Mouse (Mus musculus) cerebellum, adult 2 months (tissue): ENCODE results near the gene Krba1. TPM values are rescaled to one million over a fixed set of nuclear protein-coding genes. Genes with fewer than 3 reads are reported as not detected.

Experiments used
- DNase-seq, 2 experiments: peaks; one replicate each; pipeline ENCODE4 v3.0.0; 2021
- H3K27ac ChIP-seq: fragments of 200-500 bp; 2 replicates; pipeline ENCODE4 v1.5.1; 2012; ENCODE audit warnings: low read length, control low read depth, inconsistent platforms; ENCODE audit not compliant: insufficient read depth
- H3K27me3 ChIP-seq: fragments of 200-500 bp; 2 replicates; pipeline ENCODE4 v1.6.1; 2012; ENCODE audit warnings: inconsistent platforms, mild to moderate bottlenecking, low read length, moderate library complexity; ENCODE audit not compliant: control insufficient read depth, insufficient read depth
- H3K4me1 ChIP-seq: fragments of 200-500 bp; 2 replicates; pipeline ENCODE4 v1.6.1; 2011; ENCODE audit warnings: low read length; ENCODE audit not compliant: control insufficient read depth, insufficient read depth
- H3K4me3 ChIP-seq: fragments of 200-500 bp; replicated peaks from 2 replicates; pipeline ENCODE3; 2011; ENCODE audit warnings: mild to moderate bottlenecking, low read depth, low read length, control low read depth; ENCODE audit not compliant: insufficient read depth
- CTCF ChIP-seq: fragments of 200-500 bp; IDR thresholded peaks from 2 replicates; pipeline ENCODE4 v1.5.1; 2011; ENCODE audit warnings: low read depth, mild to moderate bottlenecking, control low read depth, low read length, moderate library complexity, borderline replicate concordance; ENCODE audit not compliant: insufficient read depth
- POLR2A ChIP-seq: fragments of 200-500 bp; IDR thresholded peaks from 2 replicates; pipeline ENCODE4 v1.6.1; 2011; ENCODE audit warnings: low read length, control low read depth, borderline replicate concordance; ENCODE audit not compliant: insufficient read depth
- WGBS: fragments of 180-500 bp; shearing (Covaris S2); methylation state at CpG from one replicate; pipeline ENCODE4 v1.1.7; 2018; 5-methylcytosine and 5-hydroxymethylcytosine counted together
- polyA plus RNA-seq: library from polyadenylated mRNA; depleted of rRNA; stranded (reverse); fragments of >200 nt; gene quantifications from 2 replicates; pipeline ENCODE4 v1.2.3, GENCODE M21; 2012; rRNA removed

The Krba1 gene
- polyA plus RNA-seq: 50.6 and 55.3 TPM in 2 replicates

DNA sequence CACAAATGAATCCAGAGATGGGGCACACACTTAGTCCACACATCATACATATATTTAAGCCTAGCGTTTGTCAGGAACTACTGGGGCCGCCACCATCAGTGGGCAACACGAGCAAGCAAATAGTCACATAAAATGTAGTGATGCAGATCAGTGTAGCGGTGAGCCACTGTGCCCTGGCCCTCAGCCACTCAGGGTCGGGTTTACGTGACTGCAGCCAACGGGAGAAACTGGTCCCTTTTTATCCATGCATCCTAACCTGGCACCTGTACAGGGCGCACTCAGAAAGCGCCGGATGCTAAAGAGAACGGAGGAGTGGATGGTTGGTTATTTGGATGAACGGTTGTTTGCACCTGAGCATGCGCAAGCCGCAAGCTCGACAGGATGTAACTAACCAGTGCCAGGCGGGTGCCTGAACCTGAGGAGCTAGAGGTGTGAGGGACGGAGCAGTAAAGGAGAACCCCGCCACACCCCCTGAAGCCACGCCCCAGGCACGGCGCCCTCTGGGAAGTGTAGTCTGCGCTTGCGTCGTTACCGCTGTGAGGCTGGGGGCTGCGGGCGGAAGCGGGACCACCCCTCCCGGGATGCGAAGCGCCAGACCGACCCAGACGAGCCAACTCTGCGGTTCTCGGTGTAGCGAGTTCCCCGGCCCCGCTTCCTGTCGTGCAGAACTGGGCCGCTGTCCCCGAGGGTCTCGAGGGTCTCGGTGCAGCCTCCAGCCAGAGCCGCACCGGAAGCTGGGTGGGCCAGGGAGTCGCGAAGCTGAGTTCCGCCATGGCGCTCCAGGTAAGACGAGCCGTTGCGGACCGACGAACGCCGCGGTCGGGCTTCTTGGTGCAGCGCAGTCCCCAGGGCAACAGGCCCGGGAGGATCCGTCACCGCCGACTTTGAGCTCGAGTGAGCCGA lies at the start of gene Krba1:
Gene Krba1, plus strand, starts transcription at position 482 of the 903 bp plus-strand sequence.
- peaks cover 14% of the 10 kb centered on the region; the same call in 1 of the 2 replicates for H3K4me1 ChIP-seq
- under 1% methylated on average over 65 of the region's 65 CpGs for WGBS
- no peaks in the 10 kb centered on the region for H3K27me3 ChIP-seq
- no peak for TF ChIP-seq CTCF
- peak; percentile 88 for TF ChIP-seq POLR2A
- peak within 1 kb of the TSS; percentile 69 for H3K4me3 ChIP-seq
- DNase-seq: peak; percentile 95 to 97
- H3K27ac ChIP-seq: peak within 1 kb of the TSS; percentile 68

DNA sequence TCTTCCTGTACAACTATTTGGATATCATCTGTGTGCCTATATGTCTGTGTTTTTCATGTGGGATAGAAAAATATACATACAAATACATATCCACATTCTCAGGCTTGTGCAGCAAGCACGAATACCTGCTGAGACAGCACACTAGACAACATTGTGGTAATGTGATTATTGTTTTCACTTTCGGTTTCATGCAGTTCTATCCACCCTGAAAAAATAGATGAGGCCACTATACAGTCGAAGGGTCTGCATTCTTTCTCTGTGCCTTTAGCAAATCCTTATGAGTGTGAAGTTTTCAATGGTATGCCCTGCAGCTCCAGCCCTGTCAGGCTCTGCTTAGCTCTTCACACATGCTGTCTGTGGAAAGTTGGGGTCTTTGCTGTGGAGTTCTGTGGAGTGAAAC lies 36.5 kb upstream of the Krba1 start:
- H3K4me3 ChIP-seq: no peak overlapping the region
- H3K27me3 ChIP-seq: no peaks in the 10 kb centered on the region
- DNase-seq: no peak
- no peak overlapping the region for H3K27ac ChIP-seq
- TF ChIP-seq POLR2A: no peak
- no peak for TF ChIP-seq CTCF
- H3K4me1 ChIP-seq: no peaks in the 10 kb centered on the region
- 66% methylated on average over 3 of the region's 3 CpGs for WGBS

DNA sequence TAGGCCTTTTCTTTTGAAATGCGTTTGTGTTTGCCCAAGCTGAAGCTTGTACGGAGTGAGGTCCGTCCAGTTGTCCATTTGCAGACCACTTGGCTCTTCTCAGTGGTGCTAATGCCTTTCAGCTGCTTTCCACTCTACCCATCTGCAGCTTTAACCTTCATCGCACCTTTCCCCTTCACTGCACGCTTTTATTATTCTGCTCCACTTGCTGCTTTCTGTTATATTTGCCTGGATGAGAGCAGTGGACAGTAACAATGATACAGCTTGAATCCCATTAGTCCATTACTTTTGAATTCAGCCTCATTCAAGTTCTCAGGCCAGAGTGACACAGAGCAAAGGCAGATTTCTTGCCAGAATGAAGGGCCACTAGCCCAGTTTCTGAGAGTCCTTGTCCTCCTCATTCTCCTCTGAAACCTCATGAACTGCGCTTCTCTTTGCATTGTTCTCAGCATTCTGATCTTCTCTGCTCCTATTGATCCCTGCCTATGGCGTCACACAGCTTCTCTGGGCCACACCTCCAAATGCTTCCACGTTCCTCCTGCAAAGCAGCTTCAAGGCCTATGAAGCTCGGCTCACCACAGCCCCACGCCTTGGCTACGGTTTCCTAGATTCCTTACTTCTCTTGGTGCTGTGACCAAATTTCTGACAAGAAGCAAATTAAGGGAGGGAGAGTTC lies 28.9 kb upstream of the Krba1 start:
- Histone ChIP-seq H3K4me1 (no peaks in the 10 kb centered on the region; the same call in 1 of the 2 replicates), H3K4me3 (no peak overlapping the region), H3K27ac (no peak overlapping the region), H3K27me3 (no peaks in the 10 kb centered on the region)
- TF ChIP-seq CTCF: no peak
- TF ChIP-seq POLR2A: no peak
- peak; percentile 22 to 44 for DNase-seq
- 35% methylated on average over 11 of the region's 11 CpGs for WGBS

DNA sequence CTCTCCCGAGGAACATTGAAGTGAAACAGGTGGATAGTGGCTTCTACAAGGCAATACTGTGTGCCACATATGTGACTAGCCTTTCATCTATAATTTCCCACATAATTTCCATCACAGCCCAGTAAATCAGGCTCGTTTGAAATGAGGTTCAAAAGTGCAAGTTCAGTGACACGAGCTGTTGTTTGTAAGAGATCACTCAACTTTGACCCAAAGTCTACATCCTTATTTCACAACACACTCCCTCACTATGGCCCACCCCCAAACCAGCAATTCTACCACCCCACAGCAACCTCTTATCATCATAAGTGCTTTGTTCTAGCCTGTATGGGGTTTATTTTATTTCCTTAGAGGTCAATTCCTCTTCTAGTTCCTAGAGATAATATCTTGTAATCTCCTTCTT lies 7.2 kb upstream of the Krba1 start:
- Histone ChIP-seq H3K4me1 (no peaks in the 10 kb centered on the region), H3K4me3 (no peak overlapping the region), H3K27me3 (no peaks in the 10 kb centered on the region), H3K27ac (no peak overlapping the region)
- no peak for DNase-seq
- TF ChIP-seq CTCF: no peak
- 74% methylated on average over 3 of the region's 3 CpGs for WGBS

DNA sequence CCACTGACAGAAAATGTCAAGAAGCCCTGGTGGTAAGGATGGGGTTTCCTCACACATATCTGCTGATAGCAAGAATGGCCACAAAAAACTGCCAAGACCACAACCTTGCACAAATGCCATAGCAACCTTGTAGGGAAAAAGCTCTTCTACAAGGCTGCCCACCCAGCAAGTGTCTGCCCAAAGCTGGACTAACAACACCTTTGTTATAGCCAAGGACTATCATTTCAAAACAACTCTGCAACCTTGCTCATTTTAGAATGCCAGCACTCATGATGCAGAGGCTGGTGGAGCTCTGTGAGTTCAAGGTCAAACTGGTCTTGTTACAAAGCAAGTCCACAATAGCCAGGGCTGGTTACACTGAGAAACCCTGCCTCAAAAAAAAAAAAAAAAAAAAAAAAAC lies 1.6 kb upstream of the Krba1 start:
- no peak for TF ChIP-seq CTCF
- no peak for TF ChIP-seq POLR2A
- H3K27me3 ChIP-seq: no peaks in the 10 kb centered on the region
- no peak overlapping the region for H3K4me3 ChIP-seq
- H3K27ac ChIP-seq: no peak overlapping the region
- H3K4me1 ChIP-seq: peaks cover 8% of the 10 kb centered on the region; the same call in 1 of the 2 replicates
- no peak for DNase-seq

DNA sequence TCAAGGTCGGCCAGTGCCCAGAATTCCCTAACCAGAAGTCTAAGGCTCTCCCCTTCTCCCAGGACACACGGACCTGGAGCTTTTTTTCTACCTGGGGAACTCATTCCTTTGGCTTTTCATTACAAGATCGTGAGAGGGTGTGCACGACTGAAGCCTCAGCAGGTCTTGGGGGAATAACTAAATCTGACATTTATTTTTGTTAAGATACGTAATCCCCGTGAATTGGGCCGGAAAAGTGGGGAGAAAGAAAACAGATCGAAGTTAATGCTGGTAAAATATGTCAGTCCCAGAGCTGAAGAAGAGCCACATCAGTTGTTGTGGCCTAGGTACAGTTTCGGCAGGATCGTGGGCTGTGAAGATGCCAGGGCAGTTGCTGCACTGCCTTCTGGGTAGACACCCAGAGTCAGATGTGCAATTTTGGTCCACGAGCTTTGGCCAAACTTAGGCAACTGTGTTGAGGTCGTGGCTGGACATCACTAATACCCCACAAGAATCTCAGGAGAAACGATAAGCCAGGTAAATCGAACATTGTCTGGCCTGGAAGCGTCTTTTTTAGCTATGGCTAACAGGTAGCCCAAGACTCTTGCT lies 716 bp downstream of the Krba1 start:
- peaks cover 20% of the 10 kb centered on the region for H3K4me1 ChIP-seq
- TF ChIP-seq POLR2A (no peak), CTCF (no peak)
- WGBS: 17% methylated on average over 15 of the region's 15 CpGs
- H3K4me3 ChIP-seq: peak overlapping the region; percentile 69
- no peaks in the 10 kb centered on the region for H3K27me3 ChIP-seq
- peak overlapping the region; percentile 68 for H3K27ac ChIP-seq
- DNase-seq: peak; percentile 53 to 58

DNA sequence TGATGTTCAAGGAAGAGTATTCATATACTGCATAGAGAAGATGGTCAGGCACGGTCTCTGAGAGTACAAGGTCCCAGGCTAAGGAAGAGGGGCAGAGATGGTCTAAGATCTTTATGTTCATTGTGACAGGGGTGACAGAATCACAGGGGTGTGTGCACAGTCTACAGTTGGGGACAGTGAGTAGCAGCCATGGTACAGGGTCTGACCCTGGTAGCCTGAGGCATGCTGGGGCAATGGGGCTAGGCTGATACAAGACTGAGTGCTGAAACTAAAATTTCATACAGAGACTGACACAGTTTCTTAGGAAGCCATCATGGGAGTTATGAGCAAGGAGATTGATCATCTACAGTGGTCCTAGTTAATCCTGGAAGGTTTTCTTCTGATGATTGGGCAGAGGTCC lies 1.3 kb downstream of the Krba1 start:
- Histone ChIP-seq H3K27me3 (no peaks in the 10 kb centered on the region), H3K27ac (peak overlapping the region; percentile 68; the same call in 1 of the 2 replicates), H3K4me1 (peaks cover 23% of the 10 kb centered on the region), H3K4me3 (peak overlapping the region; percentile 69)
- TF ChIP-seq POLR2A (no peak), CTCF (no peak)
- peak in 1 of 2 experiments; percentile 38 for DNase-seq
- 98% methylated on average over 1 of the region's 1 CpGs for WGBS

DNA sequence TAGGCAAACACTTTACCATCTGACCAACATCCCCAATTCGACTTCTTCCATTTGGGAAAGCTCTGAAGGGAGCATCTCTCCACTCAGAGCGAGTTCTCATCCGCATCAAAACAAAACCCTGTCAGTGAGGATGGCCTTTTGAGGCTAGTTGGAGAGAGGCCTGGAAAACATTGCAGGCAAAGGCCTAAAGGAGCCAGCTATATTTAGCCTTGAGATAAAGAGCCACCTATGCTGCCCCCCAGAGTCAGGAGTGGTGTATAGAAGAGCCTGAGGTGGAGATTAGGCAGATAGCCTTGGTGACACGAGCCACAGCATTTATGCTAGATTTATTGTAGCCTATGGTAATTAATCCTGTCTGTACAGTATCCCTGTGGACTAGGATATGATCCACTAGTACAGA lies 1.9 kb downstream of the Krba1 start:
- H3K4me3 ChIP-seq: no peak overlapping the region
- peak overlapping the region; percentile 68 for H3K27ac ChIP-seq
- 20% methylated on average over 4 of the region's 4 CpGs for WGBS
- peaks cover 24% of the 10 kb centered on the region for H3K4me1 ChIP-seq
- DNase-seq: peak; percentile 72 to 82
- H3K27me3 ChIP-seq: no peaks in the 10 kb centered on the region
- TF ChIP-seq POLR2A: peak; percentile 32; the same call in 1 of the 2 replicates
- TF ChIP-seq CTCF: peak; percentile 41; the same call in 1 of the 2 replicates
